Mouse (Mus musculus): Measurements from ENCODE around the gene Pebp1.
A peak's percentile ranks its signal among the peaks of the same experiment; 100 is the strongest.

Pebp1 gene

DNA sequence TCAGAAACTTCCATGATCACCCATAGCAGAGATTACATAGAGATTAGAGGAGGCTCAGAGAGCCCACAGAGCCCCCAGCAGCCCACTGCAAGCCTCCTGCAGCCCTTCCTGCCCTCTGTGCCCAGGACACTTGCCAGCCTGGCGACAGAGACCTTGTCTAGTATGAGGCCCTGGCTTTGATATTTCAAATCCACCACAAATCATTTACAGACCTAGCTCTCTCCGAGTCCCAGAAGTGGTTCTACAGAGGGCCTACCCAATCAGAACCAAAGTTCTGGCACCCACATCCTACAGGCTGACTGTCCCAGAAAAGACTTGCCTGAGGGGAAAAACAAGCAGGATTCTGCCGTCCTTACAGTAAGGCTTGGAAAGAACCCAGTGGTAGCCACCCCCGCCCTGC is 2.2 kb downstream of the Pebp1 start:
- no peak for DNase-seq

DNA sequence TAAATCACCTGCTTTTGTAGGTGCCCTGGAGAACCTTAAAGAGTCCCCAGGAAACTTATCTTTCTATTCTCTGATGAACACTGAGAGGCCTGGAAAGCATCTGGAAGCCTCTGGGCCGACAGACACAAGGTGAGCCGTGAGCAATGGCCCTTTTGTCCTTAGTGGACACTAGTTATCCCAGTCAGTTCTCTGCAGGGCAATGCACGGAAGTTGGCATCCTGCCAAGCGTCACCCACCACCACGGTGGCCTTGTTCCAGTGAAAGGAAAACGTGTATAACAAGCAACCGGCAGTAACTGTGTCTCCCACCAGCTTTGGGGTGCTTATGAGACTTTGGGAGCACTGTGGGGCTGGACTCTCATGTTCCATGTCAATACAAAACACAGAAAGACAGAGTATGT is 2.7 kb downstream of the Pebp1 start:
- DNase-seq, result no peak

DNA sequence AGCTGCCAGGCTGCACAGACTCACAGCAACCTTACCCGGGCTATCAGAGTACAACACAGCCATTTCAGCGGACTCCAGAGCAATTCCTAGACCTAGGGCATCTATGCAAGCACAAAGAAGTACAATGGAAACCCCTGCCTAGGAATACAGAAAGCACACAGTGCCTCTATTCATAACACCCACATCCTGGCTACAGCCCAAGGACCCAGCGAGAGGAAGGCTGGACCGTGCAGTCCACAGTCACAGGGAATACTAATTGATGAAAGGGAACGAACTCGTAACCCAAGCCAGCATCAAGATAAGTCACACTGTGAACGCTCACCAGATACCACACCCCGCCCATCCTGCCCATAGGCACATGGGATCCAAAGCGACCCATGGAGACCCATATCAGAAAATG is 3.4 kb downstream of the Pebp1 start:
- DNase-seq, result no peak

DNA sequence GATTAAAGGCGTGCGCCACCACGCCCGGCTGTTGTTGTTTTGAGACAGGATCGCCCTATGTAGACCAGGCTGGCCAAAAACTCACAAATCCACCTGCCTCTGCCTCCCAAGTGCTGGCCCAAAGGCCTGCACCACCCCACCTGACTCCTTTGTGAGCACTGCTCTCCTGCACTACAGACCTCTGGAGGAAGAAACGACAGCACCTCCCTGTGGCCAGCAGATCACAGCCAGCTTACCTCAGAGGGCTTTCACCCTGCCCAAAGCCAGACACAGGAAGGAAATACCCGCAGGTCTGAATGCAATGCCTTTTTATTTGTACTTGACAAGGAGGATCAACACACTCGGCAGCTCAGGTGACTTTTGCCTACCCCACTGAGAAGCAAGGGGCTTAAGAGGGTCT is 5.1 kb downstream of the Pebp1 start:
- no peak for DNase-seq

DNA sequence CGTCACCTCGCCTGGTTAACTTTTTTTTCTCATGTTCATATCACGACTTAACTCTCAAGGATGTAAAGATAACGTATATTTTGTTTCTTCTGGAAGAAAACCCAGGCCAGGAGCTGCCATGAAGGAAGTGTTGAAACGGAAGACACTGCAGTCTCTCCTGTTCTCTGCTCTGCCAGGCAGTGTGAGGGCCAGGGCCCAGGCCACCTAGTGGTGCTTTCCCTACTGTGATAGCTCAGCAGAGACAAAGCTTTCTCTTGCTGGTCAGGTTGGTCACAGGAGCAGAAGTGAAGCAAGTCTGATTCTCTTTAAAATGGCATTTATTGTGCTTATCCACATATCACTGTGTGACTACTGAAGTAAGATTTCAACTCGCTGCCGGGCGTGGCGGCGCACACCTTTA is 5.9 kb downstream of the Pebp1 start:
- DNase-seq, result no peak

DNA sequence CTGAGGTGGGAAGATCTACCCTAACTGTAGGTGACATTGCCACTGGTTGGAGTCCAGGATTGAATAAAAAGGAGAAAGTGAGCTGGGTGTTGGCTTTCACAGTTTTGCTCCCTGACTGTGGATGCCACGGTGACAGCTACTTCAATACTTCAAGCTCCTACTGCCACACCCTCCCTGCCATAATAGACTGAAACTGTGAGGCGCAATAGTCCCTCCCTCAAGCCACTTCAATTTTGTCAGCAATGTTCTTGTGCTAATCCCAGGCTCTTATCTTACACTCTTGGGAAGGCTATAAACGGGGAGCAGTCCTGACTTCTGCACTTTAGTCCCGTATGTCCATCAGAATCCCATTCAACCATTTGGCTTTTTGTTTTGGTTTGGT is 7.8 kb downstream of the Pebp1 start:
- no peak for DNase-seq

DNA sequence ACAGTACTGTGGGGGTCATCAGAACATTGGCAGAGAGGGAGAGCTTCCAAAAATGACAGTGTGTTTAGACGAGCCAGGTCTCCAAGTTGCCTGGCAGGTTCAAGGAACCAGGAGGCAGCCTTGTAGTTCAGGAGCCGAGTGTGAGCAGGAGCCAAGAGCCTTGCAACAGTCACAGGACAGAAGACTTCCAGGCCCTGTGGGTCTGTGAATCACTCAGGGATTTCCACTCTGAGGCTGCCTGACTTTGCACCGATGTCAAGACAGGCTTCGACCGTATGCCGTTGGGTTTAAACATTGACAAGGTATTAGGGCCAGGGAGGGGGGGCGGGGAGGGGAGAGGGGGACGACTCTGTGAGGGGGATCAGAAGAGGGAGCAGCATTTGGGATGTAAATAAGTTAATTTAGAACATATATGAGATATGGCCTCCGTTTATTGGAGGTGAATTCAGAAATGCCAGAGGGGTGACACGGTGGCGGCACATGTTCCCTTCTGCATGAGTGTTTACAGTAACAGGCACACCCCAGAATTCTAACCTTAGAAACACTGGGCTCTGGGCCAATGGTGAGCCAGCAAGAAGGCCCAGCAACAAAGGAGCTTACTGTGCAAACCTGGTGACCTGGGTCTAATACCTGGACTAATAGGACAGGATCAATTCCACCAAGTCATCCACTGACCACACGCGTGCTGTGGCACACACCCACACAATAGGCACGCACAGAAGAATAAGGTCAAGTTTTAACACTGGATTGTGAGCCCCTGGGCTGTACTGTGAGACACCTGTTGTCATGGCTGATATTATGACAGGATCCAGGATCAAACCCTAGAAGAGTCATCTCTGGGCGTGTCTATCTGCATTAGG is 8.4 kb downstream of the Pebp1 start:
- DNase-seq, result no peak

DNA sequence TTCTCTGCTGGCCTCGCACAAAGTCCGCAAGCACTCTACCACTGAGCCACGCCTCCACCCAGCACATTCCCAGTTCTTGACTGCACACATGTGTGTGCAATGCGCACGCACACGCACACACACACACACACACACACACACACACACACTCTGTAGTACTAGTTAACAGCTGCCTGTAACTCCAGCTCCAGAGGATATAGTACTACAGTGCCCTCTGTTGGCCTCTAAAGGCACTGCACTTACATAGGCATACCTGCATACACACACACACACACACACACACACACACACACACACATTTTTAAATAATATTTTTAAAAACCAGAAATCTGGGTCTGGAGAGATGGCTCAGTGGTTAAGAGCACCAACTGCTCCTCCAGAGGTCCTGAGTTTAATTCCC is 9.6 kb downstream of the Pebp1 start:
- no peak for DNase-seq

DNA sequence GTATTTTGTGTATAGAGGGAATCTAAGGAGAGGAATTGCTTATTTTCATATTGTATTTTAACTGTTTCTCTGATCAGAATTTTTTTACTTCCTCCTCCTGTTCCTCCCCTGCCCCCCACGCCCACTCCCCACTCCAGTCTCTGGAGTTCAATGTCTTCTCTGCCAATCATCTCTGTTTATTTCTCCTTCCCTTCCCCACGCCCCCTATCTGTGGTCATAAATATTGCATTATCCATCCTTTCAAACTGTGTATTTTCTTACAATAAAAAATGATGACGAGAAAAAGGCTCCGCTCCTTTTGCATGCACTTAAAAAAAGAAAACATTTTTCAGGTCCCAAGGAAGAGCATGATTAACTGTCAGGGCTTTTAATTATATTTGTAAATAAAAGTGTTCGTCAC is 12.6 kb downstream of the Pebp1 start:
- DNase-seq, result no peak

DNA sequence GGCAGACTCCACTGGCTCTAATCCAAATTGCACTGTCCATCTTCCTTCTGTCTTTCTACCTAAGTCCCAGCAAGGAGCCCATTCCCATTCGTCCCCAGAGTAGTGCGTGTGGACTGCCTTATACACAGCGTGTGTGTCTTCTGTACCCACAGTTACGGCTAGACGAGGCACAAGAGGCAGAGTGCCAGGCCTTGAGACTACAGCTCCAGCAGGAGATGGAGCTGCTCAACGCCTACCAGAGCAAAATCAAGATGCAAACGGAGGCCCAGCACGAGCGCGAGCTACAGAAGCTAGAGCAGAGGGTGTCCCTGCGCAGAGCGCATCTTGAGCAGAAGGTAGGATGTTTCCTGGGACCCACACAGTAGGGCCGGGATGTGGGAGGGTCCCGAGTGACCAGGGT is 15.5 kb downstream of the Pebp1 start:
- no peak for DNase-seq

DNA sequence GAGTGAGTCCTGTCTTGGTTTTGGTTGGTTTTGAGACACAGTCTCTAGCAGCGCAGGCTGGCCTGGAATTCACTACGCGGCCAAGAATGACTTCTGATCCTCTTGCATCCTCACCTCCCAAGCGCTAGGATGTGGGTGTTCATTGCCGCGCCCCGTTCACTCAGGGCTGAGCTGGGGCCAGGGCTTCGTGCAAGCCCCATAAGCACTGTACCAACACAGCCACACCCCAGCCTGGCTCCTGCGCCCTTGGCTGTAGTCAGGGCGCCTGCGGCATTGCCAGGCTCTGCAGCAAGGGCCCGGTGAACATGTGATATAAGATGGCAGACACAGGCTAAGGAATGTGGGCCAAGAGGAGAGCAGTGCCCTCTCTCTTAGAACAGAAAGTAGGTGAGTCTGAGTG is 18.0 kb downstream of the Pebp1 start:
- no peak for DNase-seq

DNA sequence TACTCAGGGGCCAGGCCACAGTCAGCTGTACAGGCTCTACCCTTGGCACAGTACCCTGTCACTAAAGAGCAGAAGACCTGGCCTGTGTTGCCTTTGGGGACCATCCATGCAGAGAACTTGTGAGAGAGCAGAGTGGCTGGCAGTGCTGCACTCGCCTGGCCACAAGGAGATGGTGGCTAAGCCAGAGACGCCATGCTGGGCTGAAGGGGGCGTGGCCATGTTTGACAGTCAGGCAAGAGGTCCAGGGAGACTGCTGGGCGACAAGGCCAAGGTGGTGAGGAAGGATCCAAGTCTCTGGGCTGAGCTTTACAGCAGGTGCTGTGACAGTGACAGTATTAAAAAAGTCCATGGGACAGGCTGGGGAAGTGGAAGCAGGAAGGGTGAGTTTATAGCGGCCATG is 18.7 kb downstream of the Pebp1 start:
- peak; percentile 53 for DNase-seq

DNA sequence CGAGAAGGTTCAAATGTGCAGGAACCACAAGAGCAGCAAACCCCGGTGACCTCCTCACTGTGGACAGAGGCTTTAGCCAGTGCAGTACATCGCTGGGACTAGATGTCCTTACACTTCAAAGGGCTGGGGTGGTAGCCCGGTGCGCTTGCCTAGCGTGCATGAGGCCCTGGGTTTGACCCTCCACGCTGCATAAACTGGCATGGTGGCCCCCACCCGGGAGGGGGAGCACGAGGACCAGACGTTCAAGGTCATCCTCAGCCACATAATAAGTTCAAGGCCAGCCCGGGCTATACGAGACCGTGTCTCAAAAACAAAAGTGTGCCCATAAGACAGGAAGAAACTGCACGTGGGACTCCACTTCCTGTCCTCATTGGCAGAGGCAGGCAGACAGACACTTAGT is 19.5 kb downstream of the Pebp1 start:
- DNase-seq, result no peak

DNA sequence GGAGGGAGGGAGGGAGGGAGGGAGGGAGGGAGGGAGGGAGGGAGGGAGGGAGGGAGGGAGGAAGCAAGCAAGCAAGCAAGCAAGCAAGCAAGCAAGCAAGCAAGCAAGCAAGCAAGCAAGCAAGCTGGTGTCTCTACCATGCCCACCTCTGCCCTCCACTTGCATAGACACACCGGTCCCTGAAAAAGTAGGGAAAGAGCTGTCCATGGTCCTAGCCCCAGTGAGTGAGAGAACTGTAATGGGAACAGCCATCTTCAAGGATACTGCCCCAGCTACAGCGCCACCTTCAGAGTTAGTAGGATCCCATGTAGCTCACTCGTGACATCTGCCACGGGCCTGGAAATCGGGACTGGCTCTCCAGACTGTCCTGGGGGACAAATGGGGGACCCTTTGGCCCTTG is 22.7 kb downstream of the Pebp1 start:
- no peak for DNase-seq

DNA sequence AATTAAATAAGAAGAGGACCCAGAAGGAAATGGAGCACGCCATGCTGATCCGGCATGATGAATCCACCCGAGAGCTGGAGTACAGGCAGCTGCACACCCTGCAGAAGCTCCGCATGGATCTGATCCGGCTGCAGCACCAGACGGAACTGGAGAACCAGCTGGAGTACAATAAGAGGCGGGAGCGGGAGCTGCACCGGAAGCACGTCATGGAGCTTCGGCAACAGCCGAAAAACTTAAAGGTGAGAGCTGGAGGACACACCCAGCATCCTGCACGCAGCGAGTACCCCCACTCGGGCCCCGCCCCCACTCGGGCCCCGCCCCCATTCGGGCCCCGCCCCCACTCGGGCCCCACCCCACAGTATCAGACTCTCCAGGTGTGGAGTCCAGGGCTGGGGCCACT is 23.9 kb downstream of the Pebp1 start:
- DNase-seq, result no peak

DNA sequence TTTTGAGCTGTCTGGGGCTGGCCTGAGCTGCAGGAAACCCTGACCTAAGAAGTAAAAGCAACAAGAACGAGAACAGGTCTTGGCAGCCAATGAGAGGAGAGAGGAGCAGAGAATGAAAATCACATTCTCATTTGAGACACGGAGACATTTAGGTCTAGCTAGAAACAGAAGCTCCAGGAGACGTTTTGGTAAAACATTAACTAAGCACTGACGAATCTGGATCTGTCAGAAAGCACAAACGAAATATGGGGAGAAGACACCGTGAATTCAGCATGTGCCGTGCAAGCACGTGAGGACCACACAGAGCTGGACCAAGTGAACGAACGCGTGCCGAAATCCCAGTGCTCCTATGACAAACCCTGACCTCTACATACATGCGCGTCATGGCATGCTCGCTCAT is 29.1 kb downstream of the Pebp1 start:
- no peak for DNase-seq

DNA sequence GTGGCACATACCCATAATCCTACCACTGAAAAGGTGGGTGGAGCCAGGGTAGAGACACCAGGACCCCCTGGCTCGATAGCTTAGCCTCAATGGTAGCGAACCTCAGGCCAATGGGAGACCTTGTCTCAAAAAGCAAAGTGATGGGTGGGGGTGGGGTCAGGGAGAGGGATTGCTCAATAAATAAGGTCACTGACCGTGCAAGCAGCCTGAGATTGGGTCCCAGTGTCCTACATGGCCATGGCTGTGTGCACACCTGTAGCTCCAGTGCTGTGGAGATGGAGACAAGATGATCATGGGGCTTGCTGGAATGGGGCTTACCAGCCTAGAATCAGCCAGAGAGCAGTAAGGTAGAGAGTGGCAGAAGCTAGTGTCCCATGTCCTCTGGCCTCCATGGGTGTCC is 35.7 kb downstream of the Pebp1 start:
- no peak for DNase-seq

DNA sequence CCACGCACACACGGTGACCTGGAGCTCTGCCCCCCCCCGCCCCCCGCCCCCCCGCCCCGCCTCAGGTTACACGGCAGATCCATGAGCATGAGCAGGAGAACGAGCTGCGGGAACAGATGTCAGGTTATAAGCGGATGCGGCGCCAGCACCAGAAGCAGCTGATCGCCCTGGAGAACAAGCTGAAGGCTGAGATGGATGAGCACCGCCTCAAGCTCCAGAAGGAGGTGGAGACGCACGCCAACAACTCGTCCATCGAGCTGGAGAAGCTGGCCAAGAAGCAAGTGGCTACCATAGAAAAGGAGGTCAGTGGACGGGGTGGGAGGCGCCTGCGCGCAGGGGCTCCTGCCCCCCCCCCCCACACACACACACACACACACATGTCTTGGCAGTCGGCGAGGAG is 36.6 kb downstream of the Pebp1 start:
- DNase-seq, result no peak

DNA sequence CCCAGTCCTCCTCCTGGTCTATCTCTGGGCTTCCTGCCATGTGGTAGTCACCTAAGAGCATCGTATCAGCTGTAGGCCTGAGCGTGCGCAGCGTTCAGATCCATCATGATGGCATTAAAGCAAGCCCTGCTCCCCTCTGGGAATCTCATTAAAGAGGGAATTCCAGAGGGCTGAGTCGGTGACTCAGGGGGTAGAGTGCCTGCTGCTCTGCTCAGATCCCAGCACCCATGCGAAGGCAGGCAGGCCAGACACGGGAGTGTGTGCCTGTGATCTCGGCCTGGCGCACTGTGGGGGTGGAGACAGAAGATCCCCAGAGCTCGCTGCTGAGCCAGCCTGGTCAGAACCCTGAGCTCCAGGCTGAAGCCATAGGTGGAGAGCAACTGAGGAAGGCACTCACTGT is 39.1 kb downstream of the Pebp1 start:
- DNase-seq, result no peak

DNA sequence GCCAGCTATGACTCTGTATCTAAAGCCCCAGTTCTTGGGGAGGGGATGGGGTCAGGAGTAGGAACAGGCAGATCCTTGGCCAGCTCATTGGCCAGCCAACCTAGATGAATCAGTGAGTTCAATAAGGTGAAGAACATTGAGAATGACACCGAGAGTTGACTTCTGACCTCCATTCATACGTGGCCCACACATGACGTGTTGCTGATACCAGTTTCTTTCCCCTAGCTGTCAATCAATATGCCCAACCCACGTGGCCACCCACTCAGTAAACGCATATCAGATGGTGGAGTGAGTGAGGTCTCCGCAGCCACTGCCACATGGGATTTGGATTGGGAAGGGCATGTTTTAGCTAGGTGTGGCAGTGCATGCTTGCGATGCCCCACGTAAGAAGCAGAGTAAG is 42.3 kb downstream of the Pebp1 start:
- DNase-seq, result no peak

DNA sequence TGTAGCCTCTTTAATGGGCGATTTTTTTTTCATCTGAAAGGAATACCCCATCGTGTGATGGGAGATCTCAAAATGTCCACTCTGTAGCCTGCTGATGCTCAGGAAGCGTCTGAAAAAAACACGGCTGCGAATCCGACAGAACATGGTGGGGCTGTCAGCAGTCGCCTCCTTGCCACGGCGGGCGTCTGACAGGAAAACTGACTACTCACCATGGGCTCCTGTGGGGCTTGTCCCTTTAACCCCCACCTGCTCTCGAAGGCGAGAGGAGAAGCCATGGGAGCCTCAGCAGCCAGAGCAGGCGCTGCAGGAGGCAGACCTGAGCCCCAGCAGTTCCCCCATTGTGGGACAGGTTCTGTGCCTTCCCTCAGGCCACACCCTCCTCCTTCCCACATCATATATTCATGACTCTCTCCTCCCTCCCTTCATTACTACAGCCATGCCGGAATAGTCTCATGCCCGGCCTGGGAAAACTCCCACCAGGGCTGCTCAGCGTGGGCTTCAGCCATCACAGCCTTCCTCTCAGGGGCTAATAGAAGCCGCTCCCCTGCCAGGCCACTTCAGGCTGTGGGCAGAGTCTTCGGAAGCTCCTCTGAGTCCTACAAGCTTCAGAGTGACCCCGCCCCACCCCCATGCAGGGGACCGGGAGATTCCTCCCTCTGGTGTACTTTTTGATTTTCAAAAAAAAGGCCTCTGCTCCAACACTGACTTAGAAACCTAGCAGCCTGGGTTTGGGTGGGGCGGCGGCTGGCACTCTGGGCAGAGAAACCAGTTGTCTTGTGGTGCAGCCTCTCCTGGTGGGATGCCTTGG is 44.5 kb downstream of the Pebp1 start:
- peak; percentile 68 for DNase-seq

DNA sequence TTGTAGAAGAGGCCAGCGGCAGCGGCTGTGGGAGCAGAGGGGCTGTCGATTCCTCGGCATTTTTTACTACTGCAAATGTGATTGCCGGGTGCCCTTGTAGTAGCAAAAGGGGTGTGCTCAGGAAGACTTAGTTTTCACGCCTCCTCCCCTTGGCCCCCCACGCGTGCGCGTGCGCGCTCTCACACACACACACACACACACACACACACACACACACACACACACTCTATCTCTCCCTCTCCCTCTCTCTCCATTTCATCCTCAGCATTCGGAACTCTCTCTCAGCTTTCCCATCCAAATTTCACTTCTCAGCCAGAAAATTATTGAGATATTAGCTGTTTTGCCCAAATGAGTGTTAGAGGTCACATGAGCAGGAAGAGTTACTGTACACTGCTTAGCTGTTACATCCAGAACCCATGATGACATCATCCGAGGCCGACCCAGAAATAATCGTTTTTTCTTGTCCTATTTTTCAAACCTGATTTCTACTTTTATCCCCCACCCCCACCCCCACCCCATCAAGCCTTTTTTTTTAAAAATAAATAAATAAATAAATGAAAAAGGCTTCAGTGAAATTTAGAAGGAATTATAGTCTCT is 45.4 kb downstream of the Pebp1 start:
- peak; percentile 78 for DNase-seq

DNA sequence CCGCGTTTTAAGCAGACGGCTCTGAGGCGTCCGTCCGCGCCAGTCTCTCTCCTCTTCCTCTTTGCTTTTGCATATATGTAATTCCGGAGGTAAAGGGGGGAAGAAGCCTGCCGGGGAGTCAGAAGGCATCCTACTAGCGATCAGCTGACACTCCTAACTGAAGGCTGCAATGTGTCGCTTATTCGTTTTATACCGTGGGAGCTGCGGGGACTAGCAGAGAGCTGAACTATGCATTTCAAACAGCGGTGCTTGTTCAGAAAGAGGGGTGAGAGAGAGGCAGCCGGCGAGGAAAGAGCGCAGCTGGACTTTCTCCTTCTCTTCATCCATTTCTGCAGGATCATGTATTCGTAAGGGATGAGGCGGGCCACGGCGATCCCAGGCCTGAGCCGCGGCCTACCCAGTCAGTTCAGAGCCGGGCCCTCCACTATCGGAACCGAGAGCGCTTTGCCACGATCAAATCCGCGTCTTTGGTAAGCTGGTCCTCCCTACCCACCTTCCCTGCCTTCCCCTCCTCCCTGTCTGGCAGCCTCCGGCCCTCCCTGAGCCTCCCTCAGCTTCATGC is 46.6 kb downstream of the Pebp1 start:
- DNase-seq, result peak; percentile 70

DNA sequence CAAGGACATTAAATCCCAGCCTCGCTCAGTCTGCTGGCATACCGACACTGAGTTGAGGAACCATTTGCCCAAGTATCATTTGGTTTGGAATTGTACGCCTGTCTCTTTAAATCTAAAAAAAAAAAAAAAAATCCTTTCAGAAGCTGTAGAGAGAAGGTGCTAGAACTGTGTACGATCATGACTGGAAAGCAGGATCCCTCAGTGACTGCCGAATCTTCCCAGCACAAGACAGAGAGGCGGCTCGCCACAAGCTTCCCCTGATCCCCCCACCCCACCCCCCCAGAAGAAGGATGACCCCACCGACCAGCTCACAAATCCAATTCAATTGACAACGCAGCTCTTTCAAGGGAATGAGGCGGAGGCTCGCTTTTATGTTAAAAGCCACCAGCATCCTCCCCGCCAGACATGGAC is 47.1 kb downstream of the Pebp1 start:
- peak; percentile 49 for DNase-seq

Data from cerebellum, adult 9-11 months (tissue).